In genomic region chr3:153834071-153834470, GRCm38 (mm10) we compare ENCODE assay signal across 20 mouse cellular contexts. TPM values are rescaled to one million over a fixed set of nuclear protein-coding genes. Genes with fewer than 3 reads are reported as not detected.
"Had no signal": no experiment of that assay in that cellular context is flagged by ENCODE, and none has a peak within 500 bp of the region (broad histone marks: within the 10 kb centered on the region; RNA-seq: fewer than 3 reads in every experiment).

No protein-coding gene starts in this region.

- H3K9ac ChIP-seq: lung, embryonic 14.5 days; midbrain, embryonic 12.5 days; neural tube, embryonic 13.5 days; neural tube, embryonic 15.5 days had no signal

- H3K9me3 ChIP-seq: midbrain, embryonic 10.5 days; midbrain, embryonic 12.5 days; neural tube, embryonic 13.5 days; neural tube, embryonic 15.5 days had no signal

- H3K4me3 ChIP-seq: midbrain, embryonic 10.5 days; midbrain, embryonic 12.5 days; myocyte; neural tube, embryonic 13.5 days; neural tube, embryonic 15.5 days had no signal

- DNase-seq: lung, adult 18-20 months; lung, embryonic 14.5 days; lung, postnatal 10 days; lung, postnatal 4 days; midbrain, embryonic 14.5 days; retina, postnatal 1 day; right cerebral cortex, adult 18-20 months; right cerebral cortex, postnatal 25 days; right cerebral cortex, postnatal 4 days; spleen, adult 18-20 months; thymus, adult 2 months; thymus, postnatal 25 days; thymus, postnatal 4 days had no signal

- H3K4me2 ChIP-seq: lung, embryonic 14.5 days; midbrain, embryonic 12.5 days; neural tube, embryonic 13.5 days; neural tube, embryonic 15.5 days had no signal

- H3K27me3 ChIP-seq: neural tube, embryonic 13.5 days; neural tube, embryonic 15.5 days had no signal

- H3K36me3 ChIP-seq: midbrain, embryonic 10.5 days; midbrain, embryonic 12.5 days; neural tube, embryonic 13.5 days; neural tube, embryonic 15.5 days had no signal

- H3K4me1 ChIP-seq: midbrain, embryonic 10.5 days; midbrain, embryonic 12.5 days; neural tube, embryonic 13.5 days; neural tube, embryonic 15.5 days had no signal

- ATAC-seq: midbrain, embryonic 16.5 days had no signal

- H3K27ac ChIP-seq: midbrain, embryonic 10.5 days; midbrain, embryonic 12.5 days; neural tube, embryonic 13.5 days; neural tube, embryonic 15.5 days had no signal

RNA-seq across cellular contexts. Expression of gene Asb17, which starts 9.9 kb away (rescaled TPM):
- polyA plus RNA-seq: midbrain, embryonic 14.5 days; myocyte; neural tube, embryonic 15.5 days; small intestine, adult 2 months; thymus, adult 2 months had no signal
